Mouse (Mus musculus) CH12F3 (cell line): ENCODE data around the gene Slc31a1.

Source experiments
- in situ Hi-C: fragments of 300-500 bp; cut with MboI; formaldehyde crosslinking; loops from 2 replicates; pipeline ENCODE4 v1.14.3; 2020; ENCODE audit warnings: low sequenced_read_pairs

Gene Slc31a1

DNA sequence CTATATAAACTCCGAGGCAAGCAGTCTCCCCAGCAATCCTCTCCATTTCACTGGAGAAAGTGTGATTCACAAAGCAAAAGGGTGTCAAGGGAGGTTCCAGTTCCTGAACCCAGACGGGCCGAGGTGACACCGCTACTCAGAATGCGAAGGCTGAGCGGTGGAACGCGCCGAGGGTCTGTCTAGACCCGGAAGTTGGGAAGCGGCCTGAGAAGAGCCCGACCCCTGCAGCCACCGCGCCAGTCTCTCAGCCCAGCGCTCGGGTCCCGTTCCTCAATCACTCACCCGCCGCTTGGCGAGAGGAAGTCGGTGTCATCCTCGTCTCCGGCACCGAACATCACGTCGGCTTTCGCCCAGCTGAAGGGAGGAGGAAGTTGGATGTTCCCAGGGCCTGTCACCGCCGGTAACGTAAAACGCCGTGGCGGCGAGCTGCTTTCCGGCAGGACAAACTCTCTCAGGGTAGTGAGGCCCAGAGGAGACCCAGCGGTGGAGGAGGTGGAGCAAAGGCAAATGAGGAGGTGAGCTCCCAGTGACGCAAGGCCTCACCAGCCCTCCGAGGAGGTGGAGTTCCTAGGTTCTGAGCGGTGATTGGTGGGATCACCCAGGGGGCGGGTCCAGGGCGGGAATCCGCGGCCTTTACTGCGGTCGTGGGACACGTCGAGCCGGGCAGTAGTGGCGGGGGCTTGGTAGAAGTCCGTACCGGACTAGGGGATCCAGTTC lies at the start of gene Slc31a1, which contains the start of gene Fkbp15:
Gene Slc31a1 (plus strand): TSS at position 640 of the 717 bp plus-strand sequence.
Gene Fkbp15 (minus strand): TSS at position 461 of the 717 bp plus-strand sequence.
- in situ Hi-C loops: no loop called here

DNA sequence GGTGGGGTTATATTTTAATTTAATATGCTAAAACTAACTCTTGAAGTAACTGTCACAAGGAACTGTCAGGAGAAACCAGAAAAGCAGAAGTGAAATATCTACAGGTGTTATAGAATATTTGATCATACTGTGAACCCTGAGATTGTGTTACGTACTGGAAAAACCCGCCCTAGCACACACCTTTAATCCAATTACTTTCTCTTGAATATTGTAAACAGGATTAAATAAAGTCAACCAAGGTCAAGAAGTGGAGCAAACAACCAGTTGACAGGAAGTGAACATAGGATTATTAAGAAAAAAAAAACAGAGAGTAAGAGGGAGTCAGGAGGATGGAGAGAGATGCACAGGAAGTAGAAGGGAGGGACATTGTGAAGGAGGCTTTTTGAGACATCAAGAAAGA lies 47.7 kb upstream of the Slc31a1 start:
- in situ Hi-C loops: no loop called here

DNA sequence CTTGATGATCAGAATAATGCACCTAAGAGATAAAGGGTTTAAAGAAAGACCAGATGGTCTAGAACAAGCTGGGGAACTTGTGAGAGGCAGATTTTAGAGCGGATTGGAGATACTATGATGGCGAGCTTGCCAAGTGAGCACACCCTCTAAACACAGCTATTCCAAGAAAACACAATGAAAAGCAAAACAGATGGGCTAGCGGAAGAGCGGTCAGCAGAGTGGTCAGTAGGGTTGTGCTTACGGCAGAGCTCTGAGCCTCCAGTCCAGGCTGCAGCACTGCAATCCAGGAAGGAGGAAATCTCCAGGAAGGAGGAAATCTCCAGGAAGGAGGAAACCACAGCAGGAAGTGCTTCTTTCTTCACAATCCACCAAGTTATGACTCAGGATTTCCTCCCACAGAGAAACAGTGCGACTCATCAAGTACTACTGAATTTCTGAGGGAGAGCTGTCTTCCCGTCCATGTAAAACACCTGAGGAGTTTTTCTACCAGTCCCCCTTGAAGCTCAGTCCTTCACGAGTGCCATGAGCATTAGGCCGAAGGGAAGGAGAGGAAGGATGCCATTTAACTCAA lies 46.8 kb upstream of the Slc31a1 start:
- in situ Hi-C loops: no loop called here

DNA sequence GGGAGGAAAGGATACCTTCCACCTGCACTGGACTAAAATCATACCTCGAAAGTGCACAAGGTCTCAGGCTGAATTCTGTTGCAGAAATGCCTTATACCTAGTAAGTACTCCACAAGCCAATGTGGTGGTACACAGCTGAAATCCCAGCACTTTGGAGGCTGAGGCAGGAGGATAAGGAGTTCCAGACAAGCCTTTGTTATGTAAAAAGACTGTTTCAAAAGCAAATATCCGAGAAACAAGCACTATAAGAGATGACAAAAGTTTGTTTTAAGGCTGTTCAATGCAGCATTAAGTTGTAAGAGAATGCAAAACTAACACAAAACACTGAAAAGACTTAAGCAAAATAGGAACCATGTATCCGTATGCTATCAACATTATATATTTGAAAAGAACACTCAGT lies 46.0 kb upstream of the Slc31a1 start:
- in situ Hi-C loops: no loop called here

DNA sequence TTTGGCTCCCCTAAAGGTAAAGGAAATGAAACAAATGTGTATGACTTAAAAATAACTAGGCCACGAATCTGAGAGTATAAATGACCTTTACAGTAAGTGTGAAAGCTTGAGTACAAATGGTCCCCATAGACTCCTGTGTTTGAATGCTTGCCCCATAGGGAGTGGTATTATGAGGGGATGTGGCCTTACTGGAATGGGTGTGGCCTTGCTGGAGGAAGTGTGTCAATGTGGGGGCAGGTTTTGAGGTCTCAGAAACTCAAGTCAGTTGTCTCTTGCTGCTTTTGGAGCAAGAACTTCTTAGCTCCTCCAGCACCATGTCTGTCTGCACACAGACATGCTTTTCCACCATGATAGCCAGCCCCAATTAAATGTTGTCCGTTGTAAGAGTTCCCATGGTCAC lies 44.1 kb upstream of the Slc31a1 start:
- in situ Hi-C loops: no loop called here

DNA sequence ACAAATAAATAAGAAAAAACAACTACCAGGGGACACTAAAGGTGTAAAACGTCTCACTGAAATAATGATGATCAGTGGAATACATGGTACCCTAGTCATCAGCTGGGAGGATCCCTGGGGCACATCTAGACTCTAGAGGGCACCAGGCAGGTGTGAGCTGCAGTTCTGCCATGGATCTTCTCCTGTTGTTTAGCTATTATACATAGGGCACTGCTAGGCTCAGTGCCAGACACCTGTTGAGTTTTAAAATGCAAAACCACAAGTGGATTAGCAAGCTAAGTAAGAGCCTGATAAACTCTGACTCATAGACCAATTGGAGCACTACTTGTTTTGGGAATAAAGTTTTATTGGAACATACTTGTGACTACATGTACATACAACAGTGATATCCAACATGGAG lies 42.2 kb upstream of the Slc31a1 start:
- in situ Hi-C loops: no loop called here

DNA sequence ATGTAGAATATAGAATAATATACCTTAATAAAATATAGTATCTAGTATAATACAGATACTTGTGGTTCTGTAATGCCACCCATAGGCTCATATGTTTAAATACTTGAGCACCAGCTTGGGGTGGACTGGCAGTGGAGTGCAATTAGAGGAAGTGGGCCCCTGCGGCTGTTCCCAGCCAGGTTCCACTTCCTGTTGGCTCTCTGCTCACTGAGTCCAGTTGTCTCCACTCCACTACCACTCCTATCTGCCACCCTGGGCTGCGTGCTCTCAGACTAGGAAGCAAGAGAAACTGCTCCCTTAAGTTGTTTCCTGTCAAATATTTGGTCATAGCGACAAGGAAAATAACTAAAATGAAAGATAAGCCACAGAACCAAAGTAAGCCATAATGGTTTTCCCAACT lies 37.8 kb upstream of the Slc31a1 start:
- in situ Hi-C loops: no loop called here

DNA sequence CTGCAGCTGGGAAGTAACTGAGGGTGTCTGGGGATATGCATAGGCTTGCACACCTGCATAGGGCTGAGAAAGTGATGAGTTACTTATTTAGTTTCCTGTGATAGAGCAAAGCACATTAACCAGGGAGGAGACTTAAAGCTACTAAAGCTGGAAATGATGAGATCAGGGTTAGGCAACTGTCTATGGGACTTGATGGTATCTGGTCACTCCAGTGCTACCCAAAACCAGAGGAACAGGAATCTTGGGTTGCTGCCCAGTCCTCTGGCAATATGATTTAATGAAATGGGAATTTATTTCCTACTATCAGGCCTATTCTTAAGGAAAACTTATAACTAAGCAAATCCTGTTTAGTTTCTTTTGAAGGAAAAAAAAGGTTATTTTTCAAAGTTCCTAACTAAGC lies 34.4 kb upstream of the Slc31a1 start:
- in situ Hi-C loops: no loop called here

DNA sequence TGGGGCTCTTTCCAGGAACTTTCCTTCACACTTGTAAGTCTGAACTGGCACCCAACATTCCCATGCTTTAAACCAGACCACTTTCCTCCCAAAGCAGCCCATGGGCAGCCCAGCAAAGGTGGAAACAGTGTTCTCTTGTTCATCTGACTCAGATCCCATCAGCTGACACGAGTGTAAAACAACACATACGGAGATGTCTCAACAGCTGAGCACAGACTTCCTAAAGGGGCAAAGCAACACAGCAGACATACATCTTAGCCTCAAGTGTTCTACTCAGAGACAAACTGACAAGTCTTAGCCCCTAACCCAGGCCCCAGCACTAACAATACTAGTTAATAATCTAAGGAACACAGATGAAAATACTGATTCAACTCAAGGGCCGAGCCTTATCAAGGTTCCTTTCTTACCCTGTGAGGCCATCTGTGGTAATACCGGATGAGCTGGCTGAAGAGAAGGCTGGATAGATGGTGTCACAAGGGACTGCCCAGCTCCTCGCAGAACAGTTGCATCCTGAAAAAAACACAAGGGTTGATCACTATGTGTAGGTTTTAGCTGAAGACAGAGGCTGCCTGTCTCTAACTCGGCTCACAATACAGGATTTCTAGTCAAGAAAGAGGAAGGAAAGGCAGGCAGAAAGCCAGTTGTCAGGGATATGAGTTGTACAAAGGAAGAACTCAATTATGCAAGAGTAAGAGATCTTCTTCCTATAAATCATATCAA lies 31.4 kb upstream of the Slc31a1 start:
- in situ Hi-C loops: no loop called here

DNA sequence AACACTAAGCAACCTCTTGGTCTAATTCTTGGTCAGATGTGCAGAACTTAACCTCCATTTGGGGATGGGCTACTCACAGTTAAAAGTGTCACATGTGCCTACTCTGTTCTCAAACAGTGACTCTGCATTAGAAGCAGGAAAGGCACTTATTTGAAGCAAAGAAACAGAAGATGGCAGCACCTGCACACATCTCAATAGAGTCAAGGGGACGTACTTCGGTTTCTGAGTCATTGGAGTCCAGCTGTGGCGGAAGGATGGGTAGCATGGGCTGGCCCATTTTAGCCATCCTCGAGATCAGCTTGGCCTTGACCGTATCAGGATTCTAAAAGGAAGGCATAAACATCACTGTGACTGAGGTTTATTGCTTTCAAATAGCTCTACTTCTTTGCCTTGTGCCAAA lies 28.6 kb upstream of the Slc31a1 start:
- in situ Hi-C loops: no loop called here

DNA sequence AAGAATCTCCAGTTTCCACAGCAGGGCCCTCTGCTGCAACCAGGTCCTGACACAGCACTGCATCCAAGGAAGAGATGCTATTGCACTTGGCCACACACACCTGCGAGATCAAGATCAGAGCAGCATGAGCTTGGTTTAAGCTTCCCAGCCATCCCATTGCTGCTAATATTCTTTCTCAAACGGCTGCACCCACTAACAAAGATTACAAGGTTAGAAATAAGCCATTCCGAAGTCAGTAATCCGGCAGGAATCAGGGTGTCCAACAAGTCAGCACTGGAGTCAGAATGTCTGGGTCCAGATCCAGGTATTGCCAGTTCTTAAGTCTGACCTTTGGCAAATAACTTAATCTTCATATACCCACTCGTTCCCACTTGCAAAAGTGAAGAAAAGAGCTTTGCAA lies 22.0 kb upstream of the Slc31a1 start:
- in situ Hi-C loops: no loop called here

DNA sequence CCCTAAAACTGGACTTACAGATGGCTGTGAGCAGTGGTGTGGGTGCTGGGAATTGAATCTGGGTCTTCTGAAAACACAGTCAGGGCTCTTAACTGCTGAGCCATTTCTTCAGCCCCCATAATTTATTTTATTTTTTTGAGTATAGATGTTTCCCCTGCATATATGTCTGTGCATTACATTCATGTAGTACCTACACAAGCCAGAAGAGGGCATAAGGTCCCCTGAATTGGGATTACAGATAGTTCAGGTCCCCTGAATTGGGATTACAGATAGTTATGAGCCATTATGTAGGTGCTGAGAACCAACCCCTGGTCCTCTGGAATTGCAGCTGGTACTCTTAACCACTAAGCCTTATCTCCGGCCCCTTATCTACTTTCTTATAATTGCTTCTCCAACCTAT lies 16.5 kb upstream of the Slc31a1 start:
- in situ Hi-C loops: no loop called here

DNA sequence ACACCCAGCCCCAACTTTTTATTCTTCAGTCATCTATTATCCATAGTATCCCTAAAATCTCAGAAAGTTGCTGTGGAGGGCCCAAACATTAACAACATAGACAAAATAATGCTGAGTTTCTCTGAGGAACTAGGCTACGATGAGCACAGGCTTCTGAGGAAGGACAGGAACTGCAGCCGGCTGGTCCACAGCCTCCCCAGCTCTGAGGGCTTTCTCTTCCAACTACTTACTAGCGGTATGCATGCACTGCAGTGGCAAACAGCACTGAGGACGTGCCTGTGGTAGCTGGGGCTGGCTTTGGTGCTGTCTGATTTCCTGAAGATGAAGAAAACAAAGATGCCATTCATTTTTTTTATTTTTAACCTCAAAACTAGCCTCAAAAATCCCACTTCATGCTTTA lies 14.7 kb upstream of the Slc31a1 start:
- in situ Hi-C loops: no loop called here

DNA sequence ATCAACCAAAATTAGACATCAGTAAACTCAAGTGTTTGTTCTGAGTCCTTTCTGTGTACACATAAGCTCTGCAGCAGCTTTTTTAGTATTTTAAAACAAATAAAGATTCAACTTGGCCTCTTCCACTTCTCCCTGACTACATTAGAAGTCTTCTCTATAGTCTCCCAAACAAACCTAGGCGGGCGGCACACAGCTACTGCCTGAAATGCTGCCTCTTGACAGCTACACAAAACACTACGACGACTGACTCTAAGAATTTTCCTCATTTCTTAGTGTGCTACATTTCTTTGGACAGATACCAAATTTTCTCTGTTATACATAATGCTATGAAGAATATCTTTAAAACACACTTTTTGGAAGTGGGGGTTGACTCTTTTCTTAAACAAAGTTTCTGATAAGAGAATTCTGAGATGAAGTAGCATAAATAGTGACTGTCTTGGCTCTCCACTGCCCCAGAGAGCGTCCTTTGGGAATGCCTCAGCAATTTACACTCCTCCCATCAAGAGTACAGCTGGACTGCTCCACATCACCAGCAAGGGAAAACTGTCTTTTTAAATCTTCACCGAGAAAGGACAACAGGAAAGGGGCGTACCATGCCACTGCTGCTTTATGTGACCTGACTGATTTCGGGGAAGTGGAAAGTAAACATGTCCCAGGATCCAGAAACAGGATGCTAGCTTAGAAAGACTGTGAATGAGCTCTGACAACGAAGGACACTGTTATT lies 12.8 kb upstream of the Slc31a1 start:
- in situ Hi-C loops: no loop called here

DNA sequence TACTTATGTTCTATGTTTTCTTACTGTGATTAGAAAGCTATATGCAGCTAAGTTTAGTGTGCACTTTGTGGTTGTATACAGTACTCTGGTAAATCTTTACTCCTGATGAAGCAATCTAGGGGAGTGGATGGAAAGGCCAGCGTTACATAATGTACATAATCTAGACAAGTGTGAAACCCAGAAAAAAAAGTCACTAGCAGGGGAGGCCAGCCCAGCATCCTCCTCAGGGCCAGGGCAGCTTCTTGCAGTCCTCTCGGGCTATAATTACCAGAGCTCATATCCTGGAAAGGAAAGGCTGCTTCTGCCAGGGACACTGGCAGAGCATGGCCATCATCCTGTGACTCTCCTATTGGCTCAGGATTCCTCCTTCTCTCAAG lies 12.2 kb upstream of the Slc31a1 start:
- in situ Hi-C loops: no loop called here

DNA sequence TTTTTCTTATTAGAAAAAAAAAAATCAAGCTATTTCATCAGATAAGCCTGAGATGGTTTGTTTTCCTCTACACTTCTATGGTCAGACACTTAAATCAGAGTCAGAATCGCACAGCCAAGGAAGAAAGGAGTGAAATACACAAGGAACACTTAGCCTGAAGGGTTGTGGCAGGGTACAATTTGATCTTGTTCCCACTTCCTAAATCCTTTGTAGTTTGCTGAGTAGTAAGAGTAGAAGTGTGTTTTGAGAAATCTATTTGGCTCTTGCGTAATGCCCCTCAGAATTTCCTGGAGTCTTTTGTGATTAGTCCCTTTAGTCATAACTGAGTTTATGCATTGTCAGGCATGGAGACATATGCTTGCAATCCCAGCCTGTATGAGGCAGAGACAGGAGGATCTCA lies 11.2 kb upstream of the Slc31a1 start:
- in situ Hi-C loops: no loop called here

DNA sequence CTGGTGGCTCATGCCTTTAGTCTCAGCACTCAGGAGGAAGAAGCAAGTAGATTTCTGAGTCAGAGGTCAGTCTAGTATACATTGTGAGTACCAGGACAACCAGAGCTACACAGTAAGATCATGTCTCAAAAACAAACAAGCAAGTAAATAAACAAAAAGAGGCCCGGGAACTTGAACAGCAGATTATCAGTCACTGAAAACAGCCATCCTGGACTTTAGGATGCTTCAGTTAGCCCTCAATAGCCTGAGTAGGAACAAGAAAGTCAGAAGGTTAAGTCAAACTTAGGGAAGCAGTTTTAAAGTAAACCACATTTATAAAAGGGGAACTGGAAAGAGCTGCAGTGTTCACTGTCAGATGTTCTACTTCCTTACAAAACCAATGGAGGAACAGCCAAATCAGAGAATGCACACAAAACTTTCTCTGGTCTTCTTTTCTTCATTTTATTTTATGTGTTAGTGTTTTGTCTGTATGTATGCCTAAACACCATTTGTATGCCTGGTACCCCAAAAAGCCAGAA lies 2.8 kb upstream of the Slc31a1 start:
- in situ Hi-C loops: loop anchor here (10.0 kb wide), 1 partner anchor 147 kb away; the partner anchor contains the start of gene Hdhd3

DNA sequence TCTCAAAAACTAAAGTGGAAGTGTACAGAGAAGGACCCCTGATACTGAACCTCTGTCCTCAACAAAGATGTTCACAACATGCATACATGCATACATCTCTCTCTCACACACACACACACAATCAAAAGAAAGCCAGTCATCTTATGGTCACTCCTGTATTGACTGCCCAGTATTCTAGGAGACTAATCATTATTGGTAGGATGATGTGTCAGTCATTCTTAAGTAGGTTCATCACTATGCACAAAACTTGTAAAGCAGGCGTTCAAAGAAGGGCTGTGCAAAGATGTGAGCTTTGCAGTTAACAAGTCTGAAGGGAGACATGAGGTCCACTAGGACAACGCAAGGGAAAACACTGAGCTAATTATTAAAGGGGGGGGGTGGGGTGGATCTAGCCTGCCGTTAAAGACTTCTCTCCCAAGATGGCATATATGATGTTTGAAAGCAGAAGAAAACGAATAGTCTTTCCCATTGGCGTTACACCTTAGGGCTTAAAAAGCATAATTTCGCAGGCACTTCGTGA lies 1.2 kb upstream of the Slc31a1 start:
- in situ Hi-C loops: loop anchor here (10.0 kb wide), 1 partner anchor 145 kb away; the partner anchor contains the start of gene Hdhd3

DNA sequence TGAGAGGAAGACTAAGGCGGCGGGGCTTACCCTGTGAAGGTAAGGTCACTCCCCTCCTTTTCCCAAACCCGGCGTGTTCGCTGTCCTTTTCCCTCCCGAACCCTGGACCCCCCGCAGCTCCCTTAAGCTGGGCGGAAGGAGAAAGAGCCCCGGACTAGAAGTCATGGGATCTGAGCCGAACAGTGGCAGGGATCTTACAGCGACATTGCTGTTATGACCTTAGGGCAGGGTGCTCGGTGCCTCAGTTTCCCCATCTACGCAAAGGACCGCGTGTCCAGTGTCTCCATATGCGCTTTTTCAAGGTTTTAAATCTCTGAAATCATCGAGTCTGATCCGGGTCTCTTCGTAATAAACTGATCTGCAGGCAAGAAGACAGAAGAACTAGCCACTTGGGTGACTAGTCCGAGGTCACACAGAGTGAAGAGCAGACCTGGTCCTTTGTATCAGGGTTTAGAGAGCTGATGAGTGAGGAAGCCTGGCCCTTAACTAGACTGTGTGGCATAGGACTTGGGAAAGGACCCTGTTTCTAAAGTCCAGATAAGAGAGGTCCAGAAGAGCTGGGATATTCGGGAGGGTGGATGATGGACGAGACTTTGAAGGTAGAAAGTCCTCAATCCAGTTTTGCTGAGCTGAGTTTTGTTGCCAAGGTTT lies 403 bp downstream of the Slc31a1 start:
- in situ Hi-C loops: no loop called here

DNA sequence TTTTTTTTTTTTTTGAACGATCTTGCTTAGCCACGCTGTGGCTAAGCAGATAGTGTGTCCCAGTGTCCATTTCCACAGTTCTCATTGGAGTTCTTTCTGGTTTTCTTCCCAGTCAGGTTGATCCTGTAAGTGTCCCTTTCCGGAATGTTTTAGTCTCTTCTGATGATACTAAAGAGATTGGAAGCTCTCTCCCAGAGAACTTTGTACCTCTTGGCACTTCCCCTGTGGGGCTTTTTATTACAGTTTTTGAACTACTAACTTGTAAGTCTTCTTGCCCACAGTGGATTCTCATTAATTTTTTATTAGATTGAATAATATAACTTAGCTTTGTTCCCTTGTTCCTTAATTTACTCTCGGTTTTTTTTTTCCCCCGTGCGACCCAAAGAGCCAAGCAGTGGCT lies 1.0 kb downstream of the Slc31a1 start:
- in situ Hi-C loops: no loop called here
